Mouse (Mus musculus): Measurements from ENCODE around the gene Kptn. TPM values are rescaled to one million over a fixed set of nuclear protein-coding genes. Genes with fewer than 3 reads are reported as not detected.

Kptn gene
- polyA plus RNA-seq, 1 experiment from 2014 or later, result 33.9 TPM

- H3K4me3 ChIP-seq (replicated peaks), result no peak overlapping the region
- no peak overlapping the region for H3K4me2 ChIP-seq (replicated peaks)
- no peaks in the 10 kb centered on the region for H3K9me3 ChIP-seq (replicated peaks)
- no peak for ATAC-seq (ENCODE audit: insufficient number of reproducible peaks, low FRiP score, low TSS enrichment, low read depth)
- H3K36me3 ChIP-seq, result no peaks in the 10 kb centered on the region
- H3K9ac ChIP-seq, result no peak overlapping the region
- WGBS, result 65% methylated on average over 6 of the region's 7 CpGs
- peaks cover 6% of the 10 kb centered on the region; the same call in 1 of the 2 replicates for H3K4me1 ChIP-seq
- peaks cover 24% of the 10 kb centered on the region for H3K27me3 ChIP-seq
- no peak overlapping the region for H3K27ac ChIP-seq (replicated peaks)
These were observed 42.3 kb downstream of the Kptn start for GRCm38 (mm10) chr7:16162036-16162435.

- no peak overlapping the region for H3K4me2 ChIP-seq (replicated peaks)
- no peaks in the 10 kb centered on the region for H3K36me3 ChIP-seq
- 0% methylated on average over 1 of the region's 1 CpGs for WGBS
- no peak overlapping the region for H3K27ac ChIP-seq (replicated peaks)
- no peak overlapping the region for H3K9ac ChIP-seq
- H3K9me3 ChIP-seq (replicated peaks), result 0 out of 2 replicates have a peak, but pooled peaks cover 6% of the 10 kb centered on the region
- H3K4me1 ChIP-seq, result peaks cover 13% of the 10 kb centered on the region
- ATAC-seq (ENCODE audit: insufficient number of reproducible peaks, low FRiP score, low TSS enrichment, low read depth), result no peak
- H3K27me3 ChIP-seq, result no peaks in the 10 kb centered on the region
- no peak overlapping the region for H3K4me3 ChIP-seq (replicated peaks)
These were observed 52.5 kb downstream of the Kptn start for GRCm38 (mm10) chr7:16172141-16172581.

DNA sequence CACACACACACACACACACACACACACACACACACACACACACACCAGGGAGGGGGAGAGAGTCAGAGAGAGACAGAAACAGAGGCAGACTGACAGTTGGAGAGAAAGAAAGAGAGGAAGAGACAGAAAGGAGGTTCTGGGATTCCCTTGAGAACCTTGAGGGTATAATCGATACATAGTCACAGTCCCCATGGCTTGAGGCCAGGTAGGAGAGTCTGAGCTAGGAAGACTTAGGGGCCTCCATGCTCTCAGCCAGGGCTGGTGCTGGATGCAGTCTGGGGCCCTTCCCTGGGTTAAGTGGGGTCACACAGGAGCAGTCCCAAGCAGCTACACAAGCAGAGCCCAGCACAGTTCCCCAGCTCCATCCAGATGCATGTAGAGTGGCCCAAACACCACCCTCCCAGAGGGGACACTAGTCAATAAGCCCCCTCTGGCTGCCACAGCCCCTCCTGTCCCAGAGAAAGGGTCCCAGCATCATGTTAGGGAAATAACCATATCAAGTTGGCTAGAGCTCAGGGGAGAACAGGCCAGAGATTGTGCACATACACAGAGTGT is 53.0 kb downstream of the Kptn start:
- H3K36me3 ChIP-seq, result no peaks in the 10 kb centered on the region
- 0 out of 2 replicates have a peak, but pooled peaks cover 4% of the 10 kb centered on the region for H3K9me3 ChIP-seq (replicated peaks)
- no peaks in the 10 kb centered on the region for H3K27me3 ChIP-seq
- 46% methylated on average over 1 of the region's 1 CpGs for WGBS
- H3K4me1 ChIP-seq, result peaks cover 13% of the 10 kb centered on the region
- H3K9ac ChIP-seq, result no peak overlapping the region
- H3K4me2 ChIP-seq (replicated peaks), result no peak overlapping the region
- no peak for ATAC-seq (ENCODE audit: insufficient number of reproducible peaks, low FRiP score, low TSS enrichment, low read depth)
- no peak overlapping the region for H3K27ac ChIP-seq (replicated peaks)
- H3K4me3 ChIP-seq (replicated peaks), result no peak overlapping the region

DNA sequence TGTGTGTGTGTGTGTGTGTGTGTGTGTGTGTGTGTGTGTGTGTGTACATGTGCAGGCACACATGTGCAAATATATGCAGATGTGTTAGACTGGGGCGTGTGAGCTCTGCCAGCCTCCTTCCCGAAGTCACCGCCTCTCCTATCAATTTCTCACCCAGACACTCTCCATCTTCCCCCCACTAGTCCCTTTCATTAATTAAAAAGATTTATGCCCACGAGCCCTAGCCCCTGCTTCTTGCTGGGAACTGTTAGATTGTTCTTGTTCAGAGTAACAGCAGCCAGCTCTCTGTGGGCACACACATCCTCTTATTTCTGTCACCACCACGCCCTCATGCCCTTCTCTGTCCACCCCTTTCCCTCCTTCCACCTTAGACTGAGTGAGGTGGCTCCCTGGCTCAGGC is 53.5 kb downstream of the Kptn start:
- Histone ChIP-seq H3K27me3 (no peaks in the 10 kb centered on the region), H3K36me3 (no peaks in the 10 kb centered on the region; the same call in 1 of the 2 replicates), H3K4me2 (replicated peaks) (no peak overlapping the region), H3K4me3 (replicated peaks) (no peak overlapping the region), H3K9ac (no peak overlapping the region), H3K4me1 (peaks cover 13% of the 10 kb centered on the region), H3K27ac (replicated peaks) (no peak overlapping the region), H3K9me3 (replicated peaks) (no peaks in the 10 kb centered on the region)
- WGBS, result 63% methylated on average over 5 of the region's 5 CpGs
- ATAC-seq (ENCODE audit: insufficient number of reproducible peaks, low FRiP score, low TSS enrichment, low read depth), result no peak

DNA sequence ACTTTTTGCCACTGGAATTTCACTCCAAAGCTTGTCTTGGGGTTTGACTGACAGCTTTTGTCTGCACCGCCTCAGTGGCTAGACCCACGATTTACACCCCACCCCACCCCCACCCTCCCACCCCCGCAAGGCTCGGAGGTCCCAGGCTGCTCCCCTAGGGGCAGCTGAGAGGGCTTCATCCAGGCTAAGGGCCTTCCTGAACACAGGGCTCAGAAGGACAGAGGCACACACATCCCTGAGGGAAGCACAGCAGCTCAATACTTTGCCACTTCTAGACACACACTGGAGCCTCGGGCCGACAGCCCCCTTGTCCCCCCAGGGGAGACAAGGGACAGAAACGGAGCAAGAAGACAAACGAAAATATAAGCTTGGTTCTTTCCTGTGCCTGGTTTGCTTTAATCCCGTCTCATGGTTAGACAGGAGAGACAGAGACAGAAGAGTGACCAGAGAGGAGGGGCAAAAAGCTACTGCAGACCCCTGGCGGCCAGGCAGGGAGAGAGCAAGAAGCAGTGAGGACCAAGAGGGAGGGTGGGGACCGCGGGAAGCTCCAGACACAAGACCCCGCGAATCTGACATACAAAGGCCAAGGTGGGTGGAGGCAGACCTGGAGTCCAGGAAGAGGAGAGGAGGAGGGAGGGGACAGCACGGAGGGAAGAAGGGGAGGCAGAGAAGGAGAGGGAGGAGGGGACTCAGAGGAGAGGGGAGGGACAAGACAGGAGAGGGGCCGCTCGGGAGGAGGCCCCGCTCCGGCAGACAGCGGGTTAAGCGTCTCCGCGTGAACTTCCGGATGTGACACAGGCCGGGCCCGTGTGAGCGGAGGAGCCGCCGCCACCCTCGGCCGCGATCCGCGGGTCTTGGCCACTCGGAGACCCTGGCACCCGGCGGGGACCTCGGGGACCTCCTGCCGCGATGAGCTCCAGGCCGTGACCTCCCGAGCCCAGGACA is 55.2 kb downstream of the Kptn start, which contains the start of gene Meis3:
Gene Meis3, plus strand, starts transcription at position 494 of the 945 bp plus-strand sequence.
- H3K4me3 ChIP-seq (replicated peaks), result peak within 1 kb of the TSS; percentile 63
- H3K36me3 ChIP-seq, result peaks cover 15% of the 10 kb centered on the region
- ATAC-seq (ENCODE audit: insufficient number of reproducible peaks, low FRiP score, low TSS enrichment, low read depth), result peak; percentile 86
- H3K9me3 ChIP-seq (replicated peaks), result no peaks in the 10 kb centered on the region
- peak within 1 kb of the TSS; percentile 44 for H3K9ac ChIP-seq
- under 1% methylated on average over 42 of the region's 42 CpGs for WGBS
- peaks cover 13% of the 10 kb centered on the region for H3K4me1 ChIP-seq
- peak within 1 kb of the TSS; percentile 59 for H3K4me2 ChIP-seq (replicated peaks)
- no peaks in the 10 kb centered on the region for H3K27me3 ChIP-seq
- H3K27ac ChIP-seq (replicated peaks), result peak within 1 kb of the TSS; percentile 63

DNA sequence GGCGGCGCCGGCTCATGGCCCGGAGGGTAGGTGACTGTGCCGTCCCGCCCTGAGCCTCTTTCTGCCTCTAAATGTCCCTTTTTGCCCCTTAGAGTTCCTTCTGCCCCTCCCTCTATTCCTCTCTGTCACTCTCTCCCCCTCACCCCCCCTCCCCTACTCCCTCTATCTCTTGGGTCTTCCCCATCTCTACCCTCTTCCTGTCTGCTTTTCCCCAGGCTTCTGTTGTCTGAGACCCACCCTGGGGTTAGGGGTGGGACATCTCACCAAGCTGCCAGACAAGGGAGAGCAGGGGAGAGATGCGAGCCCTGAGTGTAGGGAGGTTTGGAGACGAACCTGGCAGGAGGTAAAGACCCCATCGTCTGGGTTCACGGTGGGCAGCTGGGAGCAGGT is 55.8 kb downstream of the Kptn start:
- WGBS, result under 1% methylated on average over 10 of the region's 10 CpGs
- no peaks in the 10 kb centered on the region for H3K9me3 ChIP-seq (replicated peaks)
- H3K27ac ChIP-seq (replicated peaks), result peak overlapping the region; percentile 63
- peak overlapping the region; percentile 59 for H3K4me2 ChIP-seq (replicated peaks)
- H3K27me3 ChIP-seq, result no peaks in the 10 kb centered on the region
- peak overlapping the region; percentile 63 for H3K4me3 ChIP-seq (replicated peaks)
- H3K36me3 ChIP-seq, result peaks cover 20% of the 10 kb centered on the region
- ATAC-seq (ENCODE audit: insufficient number of reproducible peaks, low FRiP score, low TSS enrichment, low read depth), result no peak
- H3K4me1 ChIP-seq, result peaks cover 13% of the 10 kb centered on the region
- peak overlapping the region; percentile 44 for H3K9ac ChIP-seq

Other genes starting within 250 kb of the Kptn start
- gene Crx, start 239.9 kb upstream of the Kptn start, polyA plus RNA-seq (2015; fragmentation: Nextera tagmentation; extraction: Ambion mirVana), result 0.07 TPM in 1 of 2 replicates, not detected in the other
- not detected in 2 replicates for gene Crxos, start 237.3 kb upstream of the Kptn start, polyA plus RNA-seq (2015; fragmentation: Nextera tagmentation; extraction: Ambion mirVana)
- gene Selenow, start 197.5 kb upstream of the Kptn start, polyA plus RNA-seq (2015; fragmentation: Nextera tagmentation; extraction: Ambion mirVana), result 931 and 958 TPM in 2 replicates
- 202 and 212 TPM in 2 replicates for gene Nop53, start 173.8 kb upstream of the Kptn start, polyA plus RNA-seq (2015; fragmentation: Nextera tagmentation; extraction: Ambion mirVana)
- 72.5 and 73.3 TPM in 2 replicates for gene Ehd2, start 152.3 kb upstream of the Kptn start, polyA plus RNA-seq (2015; fragmentation: Nextera tagmentation; extraction: Ambion mirVana)
- gene Bicra, start 72.0 kb upstream of the Kptn start, polyA plus RNA-seq (2015; fragmentation: Nextera tagmentation; extraction: Ambion mirVana), result 9.4 and 10.3 TPM in 2 replicates
- 0.13 and 0.15 TPM in 2 replicates for gene Zfp541, start 58.1 kb upstream of the Kptn start, polyA plus RNA-seq (2015; fragmentation: Nextera tagmentation; extraction: Ambion mirVana)
- gene Napa, start 21.4 kb upstream of the Kptn start, polyA plus RNA-seq (2015; fragmentation: Nextera tagmentation; extraction: Ambion mirVana), result 244 and 245 TPM in 2 replicates
- gene Slc8a2, start 9.9 kb downstream of the Kptn start, polyA plus RNA-seq (2015; fragmentation: Nextera tagmentation; extraction: Ambion mirVana), result 0.25 and 0.35 TPM in 2 replicates
- 47.6 and 51.5 TPM in 2 replicates for gene Meis3, start 55.2 kb downstream of the Kptn start, polyA plus RNA-seq (2015; fragmentation: Nextera tagmentation; extraction: Ambion mirVana)
- gene Dhx34, start 102.1 kb downstream of the Kptn start, polyA plus RNA-seq (2015; fragmentation: Nextera tagmentation; extraction: Ambion mirVana), result 14.5 and 15.5 TPM in 2 replicates
- gene C5ar2, start 124.3 kb downstream of the Kptn start, polyA plus RNA-seq (2015; fragmentation: Nextera tagmentation; extraction: Ambion mirVana), result 0.04 and 0.35 TPM in 2 replicates
- gene C5ar1, start 139.6 kb downstream of the Kptn start, polyA plus RNA-seq (2015; fragmentation: Nextera tagmentation; extraction: Ambion mirVana), result 4.4 and 4.5 TPM in 2 replicates
- gene Inafm1, start 153.7 kb downstream of the Kptn start, polyA plus RNA-seq (2015; fragmentation: Nextera tagmentation; extraction: Ambion mirVana), result 29.6 and 32.8 TPM in 2 replicates
- 27.0 and 31.1 TPM in 2 replicates for gene Ccdc9, start 166.9 kb downstream of the Kptn start, polyA plus RNA-seq (2015; fragmentation: Nextera tagmentation; extraction: Ambion mirVana)
- 5.1 and 7.5 TPM in 2 replicates for gene Bbc3, start 188.5 kb downstream of the Kptn start, polyA plus RNA-seq (2015; fragmentation: Nextera tagmentation; extraction: Ambion mirVana)

Data from embryonic facial prominence, embryonic 15.5 days (tissue).